Mouse (Mus musculus): Measurements from ENCODE around the gene Il1rapl2.

GRCm38 (mm10) chrX:138433794-138434193 is 863.4 kb downstream of the Il1rapl2 start:
- no peak for TF ChIP-seq CTCF (conservative IDR thresholded peaks at IDR 0.05; ENCODE audit: low read length)
- no peak for TF ChIP-seq POU5F1 (IDR thresholded peaks at IDR 0.05; ENCODE audit: borderline replicate concordance, low read length)
- no peak for TF ChIP-seq NANOG (IDR thresholded peaks at IDR 0.05; ENCODE audit: borderline replicate concordance, low read length)

Measured in E14TG2a.4 (cell line).